In genomic region chr7:86889470-86890469, GRCm38 (mm10) we compare ENCODE assay signal across 30 mouse cellular contexts. TPM values are rescaled to one million over a fixed set of nuclear protein-coding genes. Genes with fewer than 3 reads are reported as not detected.
"Had no signal": no experiment of that assay in that cellular context is flagged by ENCODE, and none has a peak within 500 bp of the region (broad histone marks: within the 10 kb centered on the region; RNA-seq: fewer than 3 reads in every experiment).

No protein-coding gene starts in this region.

- H3K36me3 ChIP-seq: limb, embryonic 10.5 days; limb, embryonic 13.5 days; lung, embryonic 15.5 days; midbrain, embryonic 15.5 days; neural tube, embryonic 12.5 days; neural tube, embryonic 15.5 days had no signal

- ATAC-seq: intestine, postnatal 0 days; midbrain, embryonic 15.5 days had no signal

- H3K9ac ChIP-seq: limb, embryonic 13.5 days; lung, embryonic 15.5 days; midbrain, embryonic 15.5 days; neural tube, embryonic 12.5 days; neural tube, embryonic 15.5 days had no signal

- H3K4me2 ChIP-seq: limb, embryonic 13.5 days; lung, embryonic 15.5 days; midbrain, embryonic 11.5 days; midbrain, embryonic 15.5 days; neural tube, embryonic 12.5 days; neural tube, embryonic 15.5 days had no signal

- H3K4me1 ChIP-seq: limb, embryonic 10.5 days; limb, embryonic 13.5 days; lung, embryonic 15.5 days; midbrain, embryonic 15.5 days; neural tube, embryonic 12.5 days; neural tube, embryonic 15.5 days had no signal

- H3K4me3 ChIP-seq: layer of hippocampus, adult 2 months; limb, embryonic 10.5 days; limb, embryonic 13.5 days; lung, embryonic 15.5 days; midbrain, embryonic 15.5 days; neural tube, embryonic 12.5 days; neural tube, embryonic 15.5 days had no signal

- H3K9me3 ChIP-seq: limb, embryonic 10.5 days; limb, embryonic 13.5 days; lung, embryonic 15.5 days; midbrain, embryonic 15.5 days; neural tube, embryonic 12.5 days; neural tube, embryonic 15.5 days had no signal

- H3K27me3 ChIP-seq: limb, embryonic 13.5 days; lung, embryonic 15.5 days; midbrain, embryonic 15.5 days; neural tube, embryonic 12.5 days; neural tube, embryonic 15.5 days had no signal

- DNase-seq: kidney, adult 2 months; kidney, postnatal 25 days; layer of hippocampus, adult 9-11 months; lung, postnatal 10 days; lung, postnatal 36 days; right cerebral cortex, adult 18-20 months; right cerebral cortex, postnatal 14 days; right cerebral cortex, postnatal 4 days; thymus, adult 2 months; thymus, postnatal 14 days; thymus, postnatal 4 days had no signal

- H3K27ac ChIP-seq: kidney, postnatal 0 days; layer of hippocampus, adult 2 months; limb, embryonic 10.5 days; limb, embryonic 13.5 days; lung, embryonic 15.5 days; midbrain, embryonic 15.5 days; neural tube, embryonic 12.5 days; neural tube, embryonic 15.5 days had no signal

RNA-seq across cellular contexts. Expression of gene Vmn2r78, which starts 25.1 kb away (rescaled TPM):
- total RNA-seq: layer of hippocampus, adult 2 months; layer of hippocampus, postnatal 25 days; left cerebral cortex, adult 18-20 months; left cerebral cortex, postnatal 25 days; liver, adult 2 months; megakaryocyte progenitor cell, adult 5-6 weeks; megakaryocyte-erythroid progenitor cell, adult 5-6 weeks had no signal
- polyA plus RNA-seq: intestine, postnatal 0 days; kidney, embryonic 14.5 days; kidney, postnatal 0 days; large intestine, adult 2 months; limb, embryonic 10.5 days; limb, embryonic 13.5 days; liver, adult 2 months; lung, embryonic 15.5 days; midbrain, embryonic 11.5 days; midbrain, embryonic 15.5 days; neural tube, embryonic 12.5 days; neural tube, embryonic 15.5 days; stomach, embryonic 16.5 days; thymus, adult 2 months had no signal
